Mouse (Mus musculus) urinary bladder, postnatal 4 days (tissue): ENCODE results near the gene Lrtm2.

Experiments
- DNase-seq, 2 experiments: peaks; one replicate each; pipeline ENCODE4 v3.0.0; 2021 to 2022; ENCODE audit warnings: low spot score in 2 of 2

Gene Lrtm2

GRCm38 (mm10) chr6:119276713-119277112, 53.9 kb downstream of the Lrtm2 start:
- DNase-seq, result peak in 1 of 2 experiments; percentile 43
